Mouse (Mus musculus): ENCODE data around the gene Lhx6.
A peak's percentile ranks its signal among the peaks of the same experiment; 100 is the strongest.

Lhx6 gene

DNA sequence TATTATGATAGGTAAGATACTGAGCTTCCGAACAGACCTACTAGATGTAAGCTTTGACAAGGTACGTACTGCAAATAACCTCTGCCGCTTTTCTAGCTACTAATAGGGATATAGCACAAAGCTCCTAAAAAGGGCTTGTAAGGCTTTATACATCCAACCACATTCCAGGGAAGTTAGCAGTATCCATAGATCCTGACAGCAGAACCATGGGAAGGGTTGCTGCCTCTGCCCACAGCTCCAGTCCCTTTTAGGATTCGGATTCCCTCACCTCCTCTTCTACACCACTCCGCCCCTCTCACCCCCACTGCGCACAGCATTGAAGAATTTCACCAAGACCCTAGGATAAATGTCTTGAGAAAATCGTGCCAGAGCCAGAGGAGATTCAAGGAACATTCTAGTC lies 11.9 kb downstream of the Lhx6 start:
- DNase-seq (ENCODE audit: low spot score in 2 of 2) = no peak

DNA sequence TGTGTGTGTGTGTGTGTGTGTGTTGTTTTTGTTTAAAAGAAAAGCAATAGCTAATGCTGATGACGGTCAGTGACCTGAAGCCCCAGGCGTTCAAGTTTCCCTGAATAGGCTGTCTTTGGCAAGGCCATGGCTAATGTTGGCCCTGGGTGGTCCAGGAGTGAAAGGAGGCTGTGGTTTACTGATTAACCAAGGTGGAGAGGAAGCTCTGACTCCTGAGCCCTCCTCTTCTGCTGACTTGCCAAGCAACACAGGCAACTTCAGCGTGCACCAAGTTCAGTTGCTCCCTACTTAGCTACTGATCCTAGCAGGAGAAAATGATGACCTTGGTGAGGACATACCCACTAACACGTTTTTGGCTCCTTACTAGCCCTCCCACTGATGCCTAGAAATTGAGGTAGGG lies 12.5 kb downstream of the Lhx6 start:
- no peak for DNase-seq (ENCODE audit: low spot score in 2 of 2)

DNA sequence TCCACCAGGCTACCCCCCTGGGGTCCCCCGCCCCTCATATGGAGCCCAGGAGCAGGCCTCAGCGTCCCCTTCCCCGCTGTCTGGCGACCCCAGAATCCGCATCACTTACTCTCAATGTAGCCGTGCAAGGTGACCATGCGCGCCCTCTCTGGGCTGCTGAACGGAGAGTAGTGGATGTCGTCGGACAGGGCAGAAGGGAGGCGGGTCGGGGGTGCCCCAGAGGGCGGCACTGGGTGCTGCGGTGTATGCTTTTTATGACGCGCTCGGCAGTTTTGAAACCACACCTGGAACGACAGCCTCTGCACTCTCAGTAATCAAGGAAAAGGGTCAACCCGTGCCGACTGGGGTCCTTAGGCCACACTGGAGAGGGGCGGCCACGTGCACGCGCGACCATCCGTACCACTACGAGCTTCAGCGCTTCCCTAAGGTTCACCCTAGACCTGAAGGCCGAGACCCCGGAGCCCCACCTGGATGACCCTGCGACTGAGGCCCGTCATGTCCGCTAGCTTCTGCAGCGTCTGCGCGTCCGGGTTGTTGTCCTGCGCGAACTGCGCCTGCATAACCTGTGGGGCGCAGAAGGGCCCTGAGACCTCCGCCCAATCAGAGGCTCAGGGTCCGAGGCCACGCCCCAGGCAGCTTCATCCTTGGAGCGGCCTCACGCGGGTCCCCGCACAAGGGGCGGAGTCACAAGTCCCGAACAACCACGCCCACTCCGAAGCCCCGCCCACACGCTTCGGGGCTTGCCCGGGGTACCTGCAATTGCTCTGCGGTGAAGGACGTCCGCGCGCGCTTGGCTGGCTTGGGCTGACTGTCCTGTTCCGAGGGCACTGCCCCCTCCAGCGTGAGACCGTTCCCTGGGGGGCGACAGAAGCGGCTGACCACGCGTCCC lies 14.1 kb downstream of the Lhx6 start:
- DNase-seq (ENCODE audit: low spot score in 2 of 2) = peak; percentile 32 to 48

DNA sequence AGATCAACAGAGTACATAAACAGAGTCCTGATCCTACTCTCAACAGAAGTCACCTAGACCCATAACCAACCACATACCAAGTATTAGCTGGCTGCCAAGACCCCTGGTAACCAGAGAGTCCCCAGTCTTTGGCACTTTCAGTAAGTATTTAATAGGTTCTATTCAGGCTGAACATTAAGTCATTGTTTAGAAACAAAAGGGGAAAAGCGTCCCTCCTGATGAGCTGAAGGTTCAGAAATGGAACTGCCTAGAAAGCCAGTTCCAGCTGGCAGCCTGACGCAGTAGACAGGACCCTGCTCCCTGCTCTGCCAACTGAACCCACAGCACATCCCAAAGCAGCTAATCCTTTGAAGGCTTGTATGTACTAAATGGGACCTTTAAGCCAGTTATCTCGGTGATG lies 16.0 kb downstream of the Lhx6 start:
- no peak for DNase-seq (ENCODE audit: low spot score in 2 of 2)

DNA sequence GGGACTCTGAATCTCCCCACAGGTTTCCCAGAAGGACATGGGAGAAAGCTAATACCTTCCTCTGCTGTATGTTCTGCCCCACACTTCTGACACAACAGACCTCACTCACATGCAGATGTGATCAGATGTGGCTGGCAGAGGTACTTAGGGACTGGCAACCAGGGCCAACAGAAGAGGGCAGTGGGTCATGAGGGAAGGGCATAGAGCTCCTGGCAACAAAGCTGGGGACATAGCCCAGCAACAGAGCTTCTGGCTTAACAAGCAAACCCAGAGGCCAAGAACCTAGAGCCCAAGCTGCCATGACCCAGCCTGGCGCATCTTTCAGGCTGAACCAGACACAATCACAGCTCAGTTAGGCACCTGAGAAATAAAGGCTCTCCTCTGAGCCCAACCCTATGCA lies 20.2 kb downstream of the Lhx6 start:
- DNase-seq (ENCODE audit: low spot score in 2 of 2) = no peak

DNA sequence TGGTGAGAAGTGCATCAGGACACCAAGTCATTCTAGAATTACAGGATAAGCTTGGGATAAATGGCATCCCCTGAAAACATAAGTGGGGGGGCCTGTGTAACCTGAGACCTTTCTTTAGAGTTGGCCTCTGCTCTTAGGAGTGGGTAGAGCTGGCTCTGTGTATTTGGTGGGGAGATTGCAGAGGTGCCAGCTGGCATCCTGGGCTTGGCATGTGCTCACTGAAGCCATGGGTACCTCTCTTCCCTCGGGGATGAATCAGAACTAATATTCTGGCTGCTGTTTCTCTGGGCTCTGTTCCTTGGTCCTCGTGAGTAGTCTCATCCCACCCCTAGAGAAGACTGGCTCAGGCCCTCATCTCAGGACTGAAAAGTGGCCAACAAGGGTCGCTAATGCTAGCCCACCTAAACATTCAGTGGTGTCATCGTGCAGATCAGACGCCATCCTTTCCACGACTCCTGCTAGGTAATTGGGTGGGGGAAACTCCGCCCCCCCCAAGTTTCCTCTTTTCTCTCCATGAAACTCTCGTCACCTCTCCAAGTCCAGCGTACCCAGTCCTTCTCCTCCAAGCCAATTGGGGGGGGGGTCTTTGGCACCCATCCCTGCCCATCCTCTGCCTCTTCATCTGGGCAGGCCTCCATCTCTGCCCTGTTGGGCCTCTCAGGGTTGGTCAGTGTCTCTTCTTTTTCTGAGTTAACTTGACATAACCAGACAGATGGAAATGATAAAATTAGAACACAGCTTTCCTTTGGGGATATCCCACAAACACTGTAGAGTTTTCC lies 22.2 kb downstream of the Lhx6 start:
- no peak for DNase-seq (ENCODE audit: low spot score in 2 of 2)

DNA sequence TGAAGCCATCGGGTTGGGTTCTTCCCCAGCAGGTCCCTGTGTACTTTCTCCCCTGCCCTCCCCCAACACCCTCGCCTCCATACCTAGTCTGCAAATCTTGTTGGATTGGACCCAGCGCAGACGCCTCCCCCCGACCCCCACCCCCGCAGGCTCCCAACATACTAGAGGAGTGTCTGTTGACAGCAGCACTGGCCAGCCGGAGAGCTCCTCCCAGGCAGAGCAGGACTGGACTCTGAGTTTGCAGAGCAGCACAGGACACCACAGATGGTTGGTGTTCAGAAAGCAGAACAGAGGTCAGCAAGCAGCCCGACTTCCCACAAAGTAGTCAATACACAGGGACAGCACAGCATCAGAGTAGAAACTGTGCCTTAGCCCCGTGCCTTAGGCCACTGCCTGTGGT lies 23.8 kb downstream of the Lhx6 start:
- no peak for DNase-seq (ENCODE audit: low spot score in 2 of 2)

DNA sequence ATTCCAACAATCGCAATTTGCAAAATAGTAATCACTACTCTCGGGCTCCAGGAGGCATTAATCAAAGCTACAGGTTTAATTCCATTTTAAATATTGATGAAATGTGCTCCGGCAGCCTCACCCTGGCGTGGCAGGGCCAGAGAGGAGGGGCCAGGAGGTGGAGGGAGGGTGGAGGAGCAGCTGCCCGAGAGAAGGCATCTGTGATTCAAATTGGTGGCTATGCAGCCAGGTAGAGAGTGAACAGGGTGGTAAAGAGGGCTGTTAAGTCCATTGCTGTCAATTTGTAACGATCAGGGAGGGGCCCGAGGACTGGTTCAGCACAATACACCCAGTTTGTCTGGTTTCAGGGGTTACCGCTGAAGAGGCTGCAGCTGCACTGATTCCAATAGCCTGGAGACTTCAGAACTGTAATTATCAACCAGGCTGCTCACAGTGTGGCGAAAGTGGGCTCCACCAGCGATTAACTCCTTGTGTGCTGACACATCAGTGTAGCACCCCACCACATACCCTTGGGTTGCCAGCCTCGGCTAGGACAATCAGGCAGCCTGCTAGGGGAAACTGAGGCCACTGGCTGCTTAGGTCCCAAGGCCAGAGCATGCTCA lies 27.9 kb downstream of the Lhx6 start:
- no peak for DNase-seq (ENCODE audit: low spot score in 2 of 2)

DNA sequence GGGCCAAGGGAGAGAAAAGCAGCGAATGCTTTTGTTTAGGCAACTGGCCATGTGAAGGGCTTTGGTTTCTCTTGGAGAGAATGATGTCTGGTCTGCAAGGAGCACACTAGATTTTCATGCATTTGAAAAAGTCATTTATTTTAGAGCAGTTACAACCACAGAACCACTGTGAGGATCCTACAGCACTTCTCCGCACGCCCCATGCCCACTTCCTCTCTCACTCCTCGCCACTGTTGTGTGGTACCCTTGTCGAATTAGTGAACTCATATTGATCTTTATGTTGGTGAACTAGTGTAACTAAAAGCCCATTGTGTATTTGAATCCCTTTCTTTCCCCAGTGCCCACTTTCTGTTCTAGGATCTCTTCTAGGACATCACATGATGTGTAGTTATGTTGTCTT lies 30.0 kb downstream of the Lhx6 start:
- DNase-seq (ENCODE audit: low spot score in 2 of 2) = no peak

DNA sequence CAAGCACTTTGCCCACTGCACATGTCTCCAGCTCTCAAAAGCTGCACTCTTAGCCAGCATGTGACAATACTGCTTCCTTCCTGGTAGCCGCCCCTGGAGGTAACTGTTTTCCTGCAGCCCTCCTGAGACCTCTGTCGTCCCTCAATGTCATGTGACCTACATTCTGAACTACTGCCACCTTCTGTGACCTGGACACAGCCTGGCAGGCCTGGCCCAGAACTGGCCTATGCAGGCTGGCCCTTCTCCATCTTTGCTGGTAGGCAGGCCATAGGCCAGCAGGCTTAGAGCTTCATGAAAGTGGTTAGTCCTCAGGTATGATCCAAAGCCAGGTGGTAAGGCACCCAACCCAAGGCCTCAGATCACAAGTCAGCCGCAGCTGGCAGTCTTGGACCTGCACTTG lies 31.4 kb downstream of the Lhx6 start:
- DNase-seq (ENCODE audit: low spot score in 2 of 2) = no peak

DNA sequence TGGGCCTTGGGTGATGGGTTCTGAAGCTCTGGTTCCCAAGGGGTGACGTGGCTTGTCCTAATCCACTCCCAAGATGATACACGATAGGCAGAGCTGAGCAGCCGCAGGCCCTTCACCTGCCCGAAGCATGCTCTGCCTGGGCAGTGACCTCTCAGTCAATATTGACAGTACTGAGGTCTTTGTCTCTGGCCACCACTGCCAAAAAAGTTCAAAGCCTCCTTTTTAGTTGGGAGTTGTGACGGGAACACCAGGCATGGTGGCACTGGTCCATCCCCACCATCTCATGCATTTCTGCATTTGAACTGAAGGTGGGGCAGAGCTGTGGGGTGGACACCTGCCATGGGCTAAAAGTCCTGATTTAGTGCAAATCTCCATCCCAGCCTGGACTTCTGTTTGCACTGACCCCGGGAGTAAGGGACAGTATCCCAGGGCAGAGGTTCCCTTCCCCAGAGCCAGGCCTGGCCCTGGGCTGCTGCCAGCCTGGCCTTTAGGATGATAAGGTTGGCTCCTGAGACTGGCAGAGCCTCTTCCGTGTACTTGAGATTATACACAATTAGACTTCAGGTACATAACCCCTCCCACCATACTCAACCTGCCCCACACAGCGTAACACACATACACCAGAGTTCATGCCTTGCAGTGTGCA lies 33.4 kb downstream of the Lhx6 start:
- DNase-seq (ENCODE audit: low spot score in 2 of 2) = no peak

DNA sequence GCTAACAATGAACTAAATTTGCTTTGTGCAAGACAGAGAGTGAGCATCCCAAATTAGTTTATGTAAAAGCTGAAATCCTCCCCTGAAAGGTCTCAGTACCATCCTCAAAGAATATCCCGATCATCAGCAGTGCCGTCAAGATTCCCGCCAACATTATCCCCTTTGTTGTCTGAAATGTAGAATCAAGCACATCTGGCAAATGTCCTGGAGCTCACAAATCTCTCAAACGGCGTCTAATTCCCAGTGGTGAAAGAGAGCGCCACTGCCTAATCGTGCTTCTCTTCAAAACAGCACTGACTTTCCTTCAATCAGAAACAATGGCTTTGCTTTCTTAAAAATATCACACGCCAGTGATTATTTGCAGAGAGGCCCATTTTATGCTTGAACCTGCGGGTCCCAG lies 38.1 kb downstream of the Lhx6 start:
- DNase-seq (ENCODE audit: low spot score in 2 of 2) = no peak

DNA sequence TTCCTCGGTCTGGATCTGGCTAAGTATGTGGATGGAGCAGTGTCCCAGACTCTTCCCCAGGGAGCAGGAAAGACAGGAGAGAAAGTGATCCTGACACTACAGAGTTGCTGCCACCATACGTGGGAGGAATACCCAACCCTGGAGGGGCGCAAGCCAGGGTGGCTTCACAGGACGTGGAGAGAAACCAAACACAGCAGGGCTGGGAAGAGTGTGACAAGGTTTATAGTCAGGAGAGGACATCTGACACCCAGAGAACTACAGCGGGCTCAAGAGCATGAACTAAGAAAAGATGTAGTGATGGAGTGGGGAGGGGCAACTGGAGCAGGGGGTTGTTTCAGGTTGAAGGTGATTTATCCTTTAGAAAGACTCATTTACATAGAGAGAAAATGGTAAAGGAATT lies 43.8 kb downstream of the Lhx6 start:
- DNase-seq (ENCODE audit: low spot score in 2 of 2) = no peak

DNA sequence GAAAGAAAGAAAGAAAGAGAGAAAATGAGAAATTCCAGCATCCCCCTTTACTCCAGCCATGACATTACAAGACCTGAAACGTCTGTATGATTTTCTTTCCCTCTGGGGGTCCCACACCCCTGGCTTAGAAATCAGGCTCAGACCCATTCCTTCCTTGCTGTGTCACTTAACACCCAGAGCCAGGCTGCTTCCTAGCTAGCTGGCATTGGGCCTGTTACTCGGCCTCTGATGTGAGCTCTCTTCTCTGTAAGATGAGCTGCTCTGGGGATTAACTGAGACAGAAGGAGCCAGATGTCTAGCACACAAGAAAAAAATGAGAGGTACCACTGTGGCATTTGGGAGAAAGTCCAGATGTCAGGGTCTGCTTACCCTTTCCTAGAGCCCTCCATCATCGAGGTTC lies 49.0 kb downstream of the Lhx6 start:
- no peak for DNase-seq (ENCODE audit: low spot score in 2 of 2)

DNA sequence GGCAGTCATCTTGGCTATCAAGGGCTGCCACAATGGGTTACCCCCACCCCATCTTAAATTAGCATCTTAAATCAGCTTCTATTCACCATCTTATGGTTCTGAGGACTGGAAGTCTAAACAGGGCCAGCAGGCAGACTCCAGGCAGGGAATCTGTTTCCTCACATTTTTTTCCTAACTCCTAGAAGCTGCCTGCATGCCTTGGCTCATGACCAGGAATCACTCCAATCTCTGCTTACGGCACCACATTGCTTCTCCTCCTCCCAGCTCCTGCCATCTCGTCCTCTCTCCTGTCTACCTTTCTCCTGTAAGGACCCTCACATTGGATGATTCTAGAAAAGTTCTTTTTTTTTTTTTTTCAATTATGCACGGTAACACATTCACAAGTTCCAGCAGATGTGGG lies 52.0 kb downstream of the Lhx6 start:
- DNase-seq (ENCODE audit: low spot score in 2 of 2) = no peak

DNA sequence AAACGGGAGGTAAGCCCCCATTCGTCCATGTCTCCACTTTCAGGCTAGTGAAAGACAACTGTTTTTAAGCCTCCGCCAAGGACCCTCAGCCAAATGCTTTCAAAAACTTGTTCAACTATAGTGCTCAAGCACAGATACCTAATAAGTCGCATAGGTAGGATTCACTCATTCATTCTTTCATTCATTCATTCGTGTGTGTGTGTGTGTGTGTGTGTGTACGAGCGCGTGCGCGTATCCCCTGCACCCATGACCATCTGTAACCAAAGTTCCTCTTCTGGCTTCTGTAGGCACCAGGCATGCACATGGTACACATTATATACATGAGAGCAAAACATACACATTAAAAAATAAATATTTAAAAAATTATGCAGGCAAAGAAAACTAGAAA lies 55.6 kb downstream of the Lhx6 start:
- DNase-seq (ENCODE audit: low spot score in 2 of 2) = no peak

DNA sequence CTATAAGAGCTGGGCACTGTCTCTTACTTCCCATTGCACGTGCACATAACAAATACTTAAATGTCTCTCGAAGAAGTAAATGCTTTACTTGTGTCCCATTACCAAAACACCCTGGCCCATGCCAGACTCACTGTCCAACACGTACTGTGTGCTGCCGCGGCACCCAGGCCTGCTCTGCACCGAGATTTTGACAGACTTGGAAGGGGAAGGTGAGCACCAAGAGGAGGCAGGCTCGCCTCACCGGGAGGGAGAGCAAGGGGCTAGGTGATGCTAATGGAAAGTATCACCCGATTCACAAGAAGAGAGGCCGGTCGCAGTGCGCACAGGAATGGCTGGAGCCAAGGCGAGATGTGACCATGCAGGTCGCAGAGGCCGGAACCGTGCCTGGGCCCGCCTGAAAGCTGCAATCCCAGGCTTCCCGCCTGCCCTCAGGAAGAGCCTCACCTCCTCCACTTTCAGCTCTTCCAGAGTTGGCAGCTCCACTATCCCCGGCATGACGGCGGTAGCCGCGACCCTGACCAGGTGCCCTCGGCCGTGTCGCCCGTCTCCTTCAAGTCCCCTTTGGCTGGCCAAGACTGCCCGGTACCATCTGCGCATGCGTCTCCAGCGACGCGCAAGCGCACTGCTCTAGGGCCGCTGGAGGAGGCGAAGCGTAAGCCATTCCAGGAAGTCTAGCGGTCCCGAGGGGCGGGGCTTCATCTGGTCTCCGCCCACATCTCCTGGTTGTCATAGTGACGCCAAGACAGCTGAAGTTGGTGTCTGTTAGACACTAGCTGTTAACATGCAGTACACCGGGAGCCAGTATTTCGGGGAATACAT lies 56.3 kb downstream of the Lhx6 start, which contains the start of the genes Ndufa8 and Morn5:
Gene Ndufa8 (minus strand): TSS at position 659 of the 819 bp plus-strand sequence.
Gene Morn5 (plus strand): TSS at position 711 of the 819 bp plus-strand sequence.
- DNase-seq (ENCODE audit: low spot score in 2 of 2) = peak; percentile 98 to 99

DNA sequence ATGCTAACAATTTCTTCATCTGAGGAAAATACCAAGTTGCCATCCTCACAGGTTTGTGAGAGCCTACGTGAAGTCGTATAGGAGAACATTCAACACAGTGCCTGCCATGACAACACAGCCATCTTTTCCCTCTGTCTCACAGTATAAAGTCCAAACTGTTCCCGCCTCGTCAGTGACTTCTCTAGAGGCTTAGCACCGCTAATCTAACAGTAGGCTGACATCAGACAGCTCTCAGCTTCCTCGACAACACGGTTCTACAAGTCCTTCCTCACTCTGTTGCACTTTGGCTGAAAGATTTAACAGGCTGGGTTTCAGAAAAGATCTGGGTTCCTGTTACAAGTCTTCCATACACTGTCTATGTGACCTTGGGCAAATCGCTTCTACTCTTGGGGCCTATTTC lies 57.0 kb downstream of the Lhx6 start:
- no peak for DNase-seq (ENCODE audit: low spot score in 2 of 2)

DNA sequence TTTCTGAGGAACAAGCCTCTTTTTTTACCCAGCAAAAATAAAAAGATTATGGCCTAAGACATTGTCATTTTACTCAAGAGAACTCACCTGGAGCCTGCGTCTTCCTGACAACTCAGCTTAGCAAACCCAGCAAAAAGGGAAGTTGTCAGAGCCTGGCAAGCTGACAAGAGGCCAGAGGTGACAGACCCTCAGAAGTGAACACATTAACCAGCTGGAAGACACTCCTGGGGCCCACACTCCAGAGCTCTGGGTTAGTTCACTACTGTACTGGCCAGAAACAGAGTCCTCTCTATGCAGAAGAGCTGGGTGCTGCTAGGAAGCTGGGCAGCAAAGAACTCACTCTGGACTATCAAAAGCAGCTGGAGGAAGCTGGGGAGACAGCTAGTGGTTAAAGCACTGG lies 64.3 kb downstream of the Lhx6 start:
- DNase-seq (ENCODE audit: low spot score in 2 of 2) = no peak

DNA sequence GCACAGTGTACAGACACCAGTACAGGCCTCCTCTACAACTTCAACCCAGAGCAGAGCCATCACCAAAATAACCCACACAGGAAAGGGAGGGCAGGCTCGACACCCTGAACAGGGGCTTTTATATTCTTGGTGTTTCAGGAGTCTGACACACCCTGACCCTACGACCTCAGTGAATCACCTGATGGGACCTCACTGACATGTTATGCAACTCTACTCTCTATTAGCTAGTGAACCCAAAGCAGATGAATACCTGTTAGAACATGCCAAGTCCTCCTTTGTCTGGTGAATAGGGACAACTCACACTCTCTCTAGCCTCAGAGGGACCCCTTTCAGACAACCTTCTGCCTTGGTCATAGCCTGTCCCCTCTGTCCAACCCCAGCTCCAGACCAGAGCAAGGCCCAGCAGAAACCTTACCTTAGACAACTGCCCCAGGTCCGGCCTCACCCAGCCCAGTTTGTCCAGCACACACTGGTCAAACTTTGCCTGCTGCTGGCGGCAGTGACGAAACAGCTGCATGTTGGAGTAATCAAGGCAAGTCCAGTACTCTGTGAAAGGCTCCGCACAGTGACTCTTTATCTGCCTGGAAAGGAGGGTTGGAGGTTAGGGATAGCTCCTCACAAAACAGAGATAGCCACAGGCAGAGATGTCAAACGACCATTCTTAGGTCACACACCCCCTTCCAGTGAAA lies 65.8 kb downstream of the Lhx6 start:
- no peak for DNase-seq (ENCODE audit: low spot score in 2 of 2)
